Mouse (Mus musculus): Measurements from ENCODE around the gene Rin3. TPM values are rescaled to one million over a fixed set of nuclear protein-coding genes. Genes with fewer than 3 reads are reported as not detected.

Rin3 gene
- total RNA-seq, 1 experiment: 3.8 TPM

DNA sequence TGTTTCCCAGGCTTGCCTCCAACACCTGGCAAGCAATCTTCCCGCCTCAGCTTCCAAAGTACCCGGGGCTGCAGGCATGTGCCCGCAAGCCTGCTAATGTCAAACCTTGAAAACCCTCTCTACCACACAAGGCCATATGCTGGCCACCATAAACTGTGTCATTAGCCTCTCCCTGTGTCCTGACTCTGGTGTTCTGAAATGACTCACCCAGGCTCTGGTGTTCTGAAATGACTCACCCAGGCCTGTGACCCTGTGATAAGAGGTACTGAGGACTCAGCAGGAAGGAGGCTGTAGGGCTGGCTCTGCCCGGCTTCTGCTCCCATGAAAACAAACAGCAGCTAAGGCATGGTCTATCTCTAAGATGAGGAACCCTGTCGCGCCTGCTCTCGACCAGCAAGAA is 143.4 kb downstream of the Rin3 start:
- Histone ChIP-seq H3K27ac (ENCODE audit: insufficient read depth, low read depth, low read length, poor library complexity, severe bottlenecking) (no peak overlapping the region), H3K9me3 (ENCODE audit: control insufficient read depth, insufficient read depth, low read depth, low read length) (no peaks in the 10 kb centered on the region), H3K9ac (ENCODE audit: insufficient read depth, low read depth, low read length, poor library complexity, severe bottlenecking) (no peak overlapping the region), H3K4me1 (ENCODE audit: control insufficient read depth in 2 of 2, insufficient read depth in 2 of 2, low read length in 2 of 2, poor library complexity in 1 of 2) (peaks cover 0 to 4% of the 10 kb centered on the region in 2 experiments; a peak in 3 of 4 replicates), H3K4me3 (ENCODE audit: insufficient read depth in 1 of 2, low read depth in 1 of 2, low read length in 2 of 2, poor library complexity in 1 of 2, severe bottlenecking in 1 of 2) (no peak overlapping the region), H3K36me3 (ENCODE audit: control insufficient read depth, insufficient read depth, low read length, poor library complexity, severe bottlenecking) (no peaks in the 10 kb centered on the region; the same call in 1 of the 2 replicates)
- TF ChIP-seq CHD2 (IDR thresholded peaks at IDR 0.05; ENCODE audit: low read depth, low read length) (no peak), ZC3H11A (IDR thresholded peaks at IDR 0.05; ENCODE audit: borderline replicate concordance, low read depth, low read length) (no peak), MAFK (IDR thresholded peaks at IDR 0.05; ENCODE audit: insufficient read depth, low read depth, low read length) (no peak), ZNF384 (IDR thresholded peaks at IDR 0.05; ENCODE audit: low read depth, low read length) (no peak), HCFC1 (IDR thresholded peaks at IDR 0.05; ENCODE audit: borderline replicate concordance, insufficient read depth, low read length) (no peak)
- no peak for DNase-seq (ENCODE audit: low read depth, low spot score)
- in situ Hi-C loops (cut with MboI; ENCODE audit: low sequenced_read_pairs in 2 of 2, unreplicated experiment in 2 of 2): no loop called here

DNA sequence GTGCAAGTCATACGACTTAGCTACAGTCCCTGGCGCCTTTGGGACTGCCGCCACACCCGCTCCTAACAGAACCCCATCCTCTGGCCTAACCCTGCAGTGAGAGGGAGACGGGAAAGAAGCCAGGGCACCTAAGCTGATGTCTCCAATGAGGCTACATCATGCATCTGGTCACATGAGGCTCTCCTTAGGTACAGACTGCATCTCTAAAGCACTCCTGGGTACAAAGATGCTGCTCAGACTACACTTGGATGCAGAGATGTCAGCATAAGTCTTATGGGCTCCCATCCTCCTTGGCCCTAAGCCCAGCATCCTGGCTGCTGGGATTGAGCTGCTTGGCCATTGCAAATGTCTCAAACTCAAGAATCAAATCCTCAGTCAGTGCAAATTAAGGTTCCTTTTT is 146.8 kb downstream of the Rin3 start:
- in situ Hi-C loops (cut with MboI; ENCODE audit: low sequenced_read_pairs in 2 of 2, unreplicated experiment in 2 of 2): no loop called here
- DNase-seq (ENCODE audit: low read depth, low spot score): no peak
- Histone ChIP-seq H3K4me3 (ENCODE audit: insufficient read depth in 1 of 2, low read depth in 1 of 2, low read length in 2 of 2, poor library complexity in 1 of 2, severe bottlenecking in 1 of 2) (no peak overlapping the region), H3K9me3 (ENCODE audit: control insufficient read depth, insufficient read depth, low read depth, low read length) (no peaks in the 10 kb centered on the region), H3K4me1 (ENCODE audit: control insufficient read depth in 2 of 2, insufficient read depth in 2 of 2, low read length in 2 of 2, poor library complexity in 1 of 2) (peaks cover 0 to 10% of the 10 kb centered on the region in 2 experiments; a peak in 1 of 4 replicates), H3K27ac (ENCODE audit: insufficient read depth, low read depth, low read length, poor library complexity, severe bottlenecking) (no peak overlapping the region), H3K9ac (ENCODE audit: insufficient read depth, low read depth, low read length, poor library complexity, severe bottlenecking) (no peak overlapping the region), H3K36me3 (ENCODE audit: control insufficient read depth, insufficient read depth, low read length, poor library complexity, severe bottlenecking) (no peaks in the 10 kb centered on the region)
- no peak for TF ChIP-seq ZNF384 (IDR thresholded peaks at IDR 0.05; ENCODE audit: low read depth, low read length)
- TF ChIP-seq ZC3H11A (IDR thresholded peaks at IDR 0.05; ENCODE audit: borderline replicate concordance, low read depth, low read length): no peak
- TF ChIP-seq MAFK (IDR thresholded peaks at IDR 0.05; ENCODE audit: insufficient read depth, low read depth, low read length): no peak
- no peak for TF ChIP-seq HCFC1 (IDR thresholded peaks at IDR 0.05; ENCODE audit: borderline replicate concordance, insufficient read depth, low read length)
- no peak for TF ChIP-seq CHD2 (IDR thresholded peaks at IDR 0.05; ENCODE audit: low read depth, low read length)

DNA sequence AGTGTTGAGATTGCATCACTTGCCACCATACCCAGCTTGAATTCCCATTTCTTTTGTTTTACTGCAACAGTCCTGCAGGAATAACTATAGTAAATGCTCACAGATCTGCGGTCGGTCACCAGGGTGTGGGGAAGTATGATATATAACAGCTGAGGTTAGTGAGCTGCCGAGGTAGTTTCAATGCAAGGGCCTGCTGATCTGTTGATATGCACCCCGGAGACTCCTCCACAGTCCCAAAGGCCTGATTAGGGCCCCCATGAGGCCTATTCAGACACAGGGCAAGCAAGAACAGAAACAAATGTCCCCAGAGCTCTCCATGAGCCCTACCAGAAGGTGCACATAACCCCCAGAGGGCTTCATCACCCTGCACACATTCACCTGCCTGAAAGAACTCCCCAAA is 147.4 kb downstream of the Rin3 start:
- in situ Hi-C loops (cut with MboI; ENCODE audit: low sequenced_read_pairs in 2 of 2, unreplicated experiment in 2 of 2): no loop called here

DNA sequence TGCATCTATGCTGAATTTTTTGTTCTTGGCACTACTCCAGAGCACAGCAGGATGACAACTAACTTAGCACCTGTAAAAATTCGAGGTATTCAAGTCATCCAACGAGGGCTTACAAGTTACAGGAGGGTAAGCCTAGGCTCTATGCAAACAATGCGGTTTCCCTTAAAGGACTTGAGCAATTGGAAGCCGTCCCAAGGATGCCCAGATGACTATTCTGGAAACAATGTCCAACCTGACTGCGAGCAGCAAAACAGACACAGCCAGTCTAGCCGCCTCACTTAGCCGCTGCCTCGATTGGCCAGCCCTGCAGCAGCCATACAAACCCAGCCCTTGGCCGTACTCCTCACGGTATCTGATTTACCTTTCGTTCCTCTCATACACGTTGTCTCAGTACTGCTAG is 149.4 kb downstream of the Rin3 start:
- TF ChIP-seq CHD2 (IDR thresholded peaks at IDR 0.05; ENCODE audit: low read depth, low read length) (no peak), ZC3H11A (IDR thresholded peaks at IDR 0.05; ENCODE audit: borderline replicate concordance, low read depth, low read length) (no peak), HCFC1 (IDR thresholded peaks at IDR 0.05; ENCODE audit: borderline replicate concordance, insufficient read depth, low read length) (no peak)
- H3K27ac ChIP-seq (ENCODE audit: insufficient read depth, low read depth, low read length, poor library complexity, severe bottlenecking): no peak overlapping the region
- in situ Hi-C loops (cut with MboI; ENCODE audit: low sequenced_read_pairs in 2 of 2, unreplicated experiment in 2 of 2): no loop called here

More for the DNA sequence above, 147.4 kb downstream of the Rin3 start:
- Histone ChIP-seq H3K9ac (ENCODE audit: insufficient read depth, low read depth, low read length, poor library complexity, severe bottlenecking) (no peak overlapping the region), H3K9me3 (ENCODE audit: control insufficient read depth, insufficient read depth, low read depth, low read length) (no peaks in the 10 kb centered on the region), H3K4me1 (ENCODE audit: control insufficient read depth in 2 of 2, insufficient read depth in 2 of 2, low read length in 2 of 2, poor library complexity in 1 of 2) (peaks cover 0 to 10% of the 10 kb centered on the region in 2 experiments; a peak in 1 of 4 replicates), H3K4me3 (ENCODE audit: insufficient read depth in 1 of 2, low read depth in 1 of 2, low read length in 2 of 2, poor library complexity in 1 of 2, severe bottlenecking in 1 of 2) (no peak overlapping the region), H3K27ac (ENCODE audit: insufficient read depth, low read depth, low read length, poor library complexity, severe bottlenecking) (no peak overlapping the region), H3K36me3 (ENCODE audit: control insufficient read depth, insufficient read depth, low read length, poor library complexity, severe bottlenecking) (no peaks in the 10 kb centered on the region)
- no peak for TF ChIP-seq ZNF384 (IDR thresholded peaks at IDR 0.05; ENCODE audit: low read depth, low read length)
- no peak for TF ChIP-seq HCFC1 (IDR thresholded peaks at IDR 0.05; ENCODE audit: borderline replicate concordance, insufficient read depth, low read length)
- no peak for TF ChIP-seq MAFK (IDR thresholded peaks at IDR 0.05; ENCODE audit: insufficient read depth, low read depth, low read length)
- TF ChIP-seq ZC3H11A (IDR thresholded peaks at IDR 0.05; ENCODE audit: borderline replicate concordance, low read depth, low read length): no peak
- TF ChIP-seq CHD2 (IDR thresholded peaks at IDR 0.05; ENCODE audit: low read depth, low read length): no peak
- no peak for DNase-seq (ENCODE audit: low read depth, low spot score)

DNA sequence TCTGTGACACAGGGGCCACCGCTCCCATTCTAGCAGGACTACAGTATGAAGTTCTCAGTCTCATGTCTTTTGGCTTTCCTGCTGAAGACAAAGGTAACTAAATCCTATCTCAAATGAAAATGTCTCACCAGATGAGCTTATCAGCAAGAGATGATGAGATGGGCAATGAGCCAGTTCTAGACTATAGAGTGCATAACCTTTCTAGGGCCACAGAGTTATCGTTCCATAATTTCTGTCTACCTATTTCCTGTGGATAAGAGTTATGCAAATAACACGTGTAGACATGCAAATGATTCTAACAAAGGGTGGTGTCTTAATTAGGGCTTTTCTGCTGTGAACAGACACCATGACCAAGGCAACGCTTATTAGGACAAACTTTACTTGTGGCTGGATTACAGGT is 151.3 kb downstream of the Rin3 start:
- H3K9ac ChIP-seq (ENCODE audit: insufficient read depth, low read depth, low read length, poor library complexity, severe bottlenecking): no peak overlapping the region
- H3K36me3 ChIP-seq (ENCODE audit: control insufficient read depth, insufficient read depth, low read length, poor library complexity, severe bottlenecking): no peaks in the 10 kb centered on the region
- H3K27ac ChIP-seq (ENCODE audit: insufficient read depth, low read depth, low read length, poor library complexity, severe bottlenecking): no peak overlapping the region
- no peak overlapping the region for H3K4me3 ChIP-seq (ENCODE audit: insufficient read depth in 1 of 2, low read depth in 1 of 2, low read length in 2 of 2, poor library complexity in 1 of 2, severe bottlenecking in 1 of 2)
- in situ Hi-C loops (cut with MboI; ENCODE audit: low sequenced_read_pairs in 2 of 2, unreplicated experiment in 2 of 2): no loop called here
- no peak for TF ChIP-seq ZNF384 (IDR thresholded peaks at IDR 0.05; ENCODE audit: low read depth, low read length)
- TF ChIP-seq CHD2 (IDR thresholded peaks at IDR 0.05; ENCODE audit: low read depth, low read length): no peak
- no peak for TF ChIP-seq HCFC1 (IDR thresholded peaks at IDR 0.05; ENCODE audit: borderline replicate concordance, insufficient read depth, low read length)
- TF ChIP-seq ZC3H11A (IDR thresholded peaks at IDR 0.05; ENCODE audit: borderline replicate concordance, low read depth, low read length): no peak
- TF ChIP-seq MAFK (IDR thresholded peaks at IDR 0.05; ENCODE audit: insufficient read depth, low read depth, low read length): no peak
- H3K9me3 ChIP-seq (ENCODE audit: control insufficient read depth, insufficient read depth, low read depth, low read length): no peaks in the 10 kb centered on the region
- H3K4me1 ChIP-seq (ENCODE audit: control insufficient read depth in 2 of 2, insufficient read depth in 2 of 2, low read length in 2 of 2, poor library complexity in 1 of 2): peaks cover 0 to 17% of the 10 kb centered on the region in 2 experiments; a peak in 2 of 4 replicates
- no peak for DNase-seq (ENCODE audit: low read depth, low spot score)

More for the DNA sequence above, 149.4 kb downstream of the Rin3 start:
- Histone ChIP-seq H3K9me3 (ENCODE audit: control insufficient read depth, insufficient read depth, low read depth, low read length) (no peaks in the 10 kb centered on the region), H3K9ac (ENCODE audit: insufficient read depth, low read depth, low read length, poor library complexity, severe bottlenecking) (no peak overlapping the region), H3K4me3 (ENCODE audit: insufficient read depth in 1 of 2, low read depth in 1 of 2, low read length in 2 of 2, poor library complexity in 1 of 2, severe bottlenecking in 1 of 2) (no peak overlapping the region), H3K4me1 (ENCODE audit: control insufficient read depth in 2 of 2, insufficient read depth in 2 of 2, low read length in 2 of 2, poor library complexity in 1 of 2) (peaks cover 0 to 10% of the 10 kb centered on the region in 2 experiments; a peak in 1 of 4 replicates), H3K36me3 (ENCODE audit: control insufficient read depth, insufficient read depth, low read length, poor library complexity, severe bottlenecking) (no peaks in the 10 kb centered on the region)
- no peak for DNase-seq (ENCODE audit: low read depth, low spot score)
